Mouse (Mus musculus) liver, adult 2 months (tissue): ENCODE measurements around the gene Mitf. TPM values are rescaled to one million over a fixed set of nuclear protein-coding genes. Genes with fewer than 3 reads are reported as not detected.
A peak's percentile ranks its signal among the peaks of the same experiment; 100 is the strongest.

Experiments used
- DNase-seq: peaks from one replicate; pipeline ENCODE4 v3.0.0-alpha.2; 2011; ENCODE audit warnings: low read depth, low spot score; ENCODE audit errors: extremely low read depth
- H3K27ac ChIP-seq: fragments of 200-500 bp; replicated peaks from 2 replicates; pipeline ENCODE4 v1.5.1; 2012; ENCODE audit warnings: low read depth, mild to moderate bottlenecking, control low read depth, inconsistent platforms, low read length; ENCODE audit not compliant: insufficient read depth
- H3K27me3 ChIP-seq: fragments of 200-500 bp; 2 replicates; pipeline ENCODE4 v1.6.1; 2012; ENCODE audit warnings: mild to moderate bottlenecking, moderate library complexity, low read length, inconsistent platforms; ENCODE audit not compliant: control insufficient read depth, insufficient read depth
- H3K36me3 ChIP-seq: fragments of 200-500 bp; 2 replicates; pipeline ENCODE4 v1.6.1; 2012; ENCODE audit warnings: low read length, inconsistent platforms; ENCODE audit not compliant: control insufficient read depth, insufficient read depth
- H3K4me1 ChIP-seq: fragments of 200-500 bp; 2 replicates; pipeline ENCODE4 v1.6.1; 2011; ENCODE audit warnings: low read length; ENCODE audit not compliant: control insufficient read depth, insufficient read depth
- H3K4me3 ChIP-seq: fragments of 200-500 bp; 2 replicates; pipeline ENCODE4 v1.5.1; 2011; ENCODE audit warnings: low read depth, mild to moderate bottlenecking, control low read depth, low read length, moderate library complexity; ENCODE audit not compliant: insufficient read depth
- H3K79me2 ChIP-seq: fragments of 200-500 bp; 2 replicates; pipeline ENCODE4 v1.6.1; 2012; ENCODE audit warnings: inconsistent platforms, mild to moderate bottlenecking, low read length, moderate library complexity; ENCODE audit not compliant: control insufficient read depth, insufficient read depth
- H3K9ac ChIP-seq: fragments of 200-500 bp; 2 replicates; pipeline ENCODE4 v1.6.1; 2012; ENCODE audit warnings: low read depth, mild to moderate bottlenecking, control low read depth, inconsistent platforms, low read length
- CTCF ChIP-seq: fragments of 200-500 bp; IDR thresholded peaks from 2 replicates; pipeline ENCODE4 v1.5.1; 2011; ENCODE audit warnings: low read depth, low read length, control low read depth
- POLR2A ChIP-seq: fragments of 200-500 bp; IDR thresholded peaks from 2 replicates; pipeline ENCODE4 v1.6.1; 2011; ENCODE audit warnings: low read length, control low read depth; ENCODE audit not compliant: insufficient read depth; ENCODE audit errors: extremely low read depth
- WGBS: fragments of 180-500 bp; shearing (Covaris S2); methylation state at CpG from one replicate; pipeline ENCODE4 v1.1.7; 2018; 5-methylcytosine and 5-hydroxymethylcytosine counted together
- polyA plus RNA-seq: library from polyadenylated mRNA; depleted of rRNA; stranded (reverse); fragments of >200 nt; gene quantifications from 2 replicates; pipeline ENCODE4 v1.2.3, GENCODE M21; 2012
- total RNA-seq: library from RNA; depleted of rRNA; stranded (reverse); fragments of >200 nt; gene quantifications from 2 replicates; pipeline ENCODE4 v1.2.3, GENCODE M21; 2014

The Mitf gene
- total and polyA plus RNA-seq, 2 experiments, result 1.5 to 2.1 TPM

DNA sequence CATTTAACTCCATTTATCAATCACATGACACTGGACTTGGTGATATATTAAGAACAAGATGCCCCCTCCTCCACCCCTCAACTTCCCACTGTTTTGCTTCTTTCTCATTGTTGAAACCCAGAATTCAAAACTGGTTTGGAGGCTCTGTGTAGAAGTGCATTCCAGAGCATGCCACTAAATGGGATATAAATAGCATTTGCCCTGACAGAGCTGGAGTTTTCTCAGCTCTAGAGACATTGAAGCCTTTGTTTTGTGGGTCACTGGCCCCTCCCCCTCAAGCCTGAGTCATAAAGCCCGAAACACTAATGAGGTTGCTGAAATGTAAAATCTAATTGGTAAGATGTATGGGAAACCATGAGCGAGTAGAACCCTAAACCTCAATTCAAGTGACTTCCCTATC lies 76.6 kb downstream of the Mitf start:
- H3K4me3 ChIP-seq, result no peak overlapping the region
- TF ChIP-seq POLR2A (no peak), CTCF (no peak)
- H3K27ac ChIP-seq, result no peak overlapping the region
- H3K36me3 ChIP-seq, result no peaks in the 10 kb centered on the region
- no peaks in the 10 kb centered on the region for H3K27me3 ChIP-seq
- no peak for DNase-seq
- WGBS, result 89% methylated on average over 2 of the region's 2 CpGs
- H3K79me2 ChIP-seq, result no peaks in the 10 kb centered on the region; the same call in 1 of the 2 replicates
- no peak overlapping the region for H3K9ac ChIP-seq
- peaks cover 16% of the 10 kb centered on the region for H3K4me1 ChIP-seq

GRCm38 (mm10) chr6:97884971-97885370 lies 78.1 kb downstream of the Mitf start:
- Histone ChIP-seq H3K36me3 (no peaks in the 10 kb centered on the region), H3K9ac (no peak overlapping the region), H3K4me1 (peaks cover 18% of the 10 kb centered on the region), H3K4me3 (no peak overlapping the region), H3K27ac (peak overlapping the region; percentile 59), H3K27me3 (no peaks in the 10 kb centered on the region), H3K79me2 (no peaks in the 10 kb centered on the region; the same call in 1 of the 2 replicates)
- no peak for TF ChIP-seq POLR2A
- TF ChIP-seq CTCF, result no peak
- 22% methylated on average over 4 of the region's 4 CpGs for WGBS
- DNase-seq, result peak; percentile 92

GRCm38 (mm10) chr6:97885606-97886005 lies 78.8 kb downstream of the Mitf start:
- Histone ChIP-seq H3K27ac (peak overlapping the region; percentile 59), H3K9ac (no peak overlapping the region), H3K4me3 (no peak overlapping the region), H3K79me2 (no peaks in the 10 kb centered on the region; the same call in 1 of the 2 replicates), H3K27me3 (no peaks in the 10 kb centered on the region), H3K36me3 (no peaks in the 10 kb centered on the region), H3K4me1 (peaks cover 18% of the 10 kb centered on the region)
- WGBS, result 64% methylated on average over 3 of the region's 3 CpGs
- TF ChIP-seq CTCF, result no peak
- no peak for TF ChIP-seq POLR2A
- peak; percentile 89 for DNase-seq

GRCm38 (mm10) chr6:97887893-97888292 lies 81.0 kb downstream of the Mitf start:
- WGBS, result 70% methylated on average over 4 of the region's 4 CpGs
- Histone ChIP-seq H3K27me3 (no peaks in the 10 kb centered on the region), H3K36me3 (no peaks in the 10 kb centered on the region), H3K79me2 (peaks cover 2% of the 10 kb centered on the region; the same call in 1 of the 2 replicates), H3K9ac (no peak overlapping the region), H3K4me1 (peaks cover 18% of the 10 kb centered on the region), H3K4me3 (no peak overlapping the region), H3K27ac (no peak overlapping the region)
- TF ChIP-seq POLR2A (no peak), CTCF (no peak)
- no peak for DNase-seq

DNA sequence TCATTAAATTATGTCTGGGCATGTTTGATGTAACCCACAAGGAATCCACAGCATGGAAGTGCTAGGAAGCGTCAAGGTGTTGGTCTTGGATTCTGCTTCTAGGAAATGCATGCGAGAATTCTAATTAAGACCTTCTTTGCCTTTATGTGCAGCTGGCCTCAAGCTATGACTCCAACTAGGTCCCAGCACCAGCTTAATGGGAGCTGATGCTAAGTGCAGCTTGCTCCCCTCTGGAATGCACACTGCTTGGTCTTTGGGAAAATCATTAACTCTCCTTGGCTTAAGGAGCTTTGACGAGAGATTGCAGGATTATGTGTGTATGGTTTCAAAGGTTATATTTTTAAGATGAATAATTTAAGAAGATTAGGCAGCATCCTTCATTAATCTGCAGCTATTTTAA lies 81.7 kb downstream of the Mitf start:
- peaks cover 2% of the 10 kb centered on the region; the same call in 1 of the 2 replicates for H3K79me2 ChIP-seq
- no peak overlapping the region for H3K4me3 ChIP-seq
- H3K27me3 ChIP-seq, result no peaks in the 10 kb centered on the region
- TF ChIP-seq CTCF (no peak), POLR2A (no peak)
- WGBS, result 78% methylated on average over 3 of the region's 3 CpGs
- H3K36me3 ChIP-seq, result no peaks in the 10 kb centered on the region
- H3K4me1 ChIP-seq, result peaks cover 25% of the 10 kb centered on the region
- no peak overlapping the region for H3K27ac ChIP-seq
- no peak for DNase-seq
- no peak overlapping the region for H3K9ac ChIP-seq

DNA sequence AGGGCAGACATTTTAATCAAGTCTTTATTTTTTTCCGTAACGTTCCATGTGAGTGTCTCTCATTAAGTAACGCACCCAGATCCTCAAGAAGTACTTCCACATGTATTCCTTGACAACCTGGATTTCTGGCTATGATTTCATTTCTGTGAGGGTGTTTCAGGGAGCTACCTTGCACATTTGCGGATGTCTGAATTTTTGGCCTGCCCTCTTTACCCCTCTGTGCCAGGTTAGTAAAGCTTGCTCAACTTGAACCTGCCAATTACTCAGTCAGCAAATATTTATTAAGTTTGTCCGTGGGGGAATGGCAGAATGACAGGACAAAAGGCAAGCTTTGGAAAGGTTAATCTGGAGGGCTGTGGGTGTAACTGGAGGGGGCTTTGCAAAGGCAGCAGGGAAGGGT lies 86.7 kb downstream of the Mitf start:
- DNase-seq, result peak; percentile 84
- Histone ChIP-seq H3K79me2 (peaks cover 2% of the 10 kb centered on the region; the same call in 1 of the 2 replicates), H3K4me1 (peaks cover 11% of the 10 kb centered on the region), H3K27me3 (no peaks in the 10 kb centered on the region), H3K27ac (no peak overlapping the region), H3K9ac (no peak overlapping the region), H3K4me3 (no peak overlapping the region), H3K36me3 (no peaks in the 10 kb centered on the region)
- TF ChIP-seq POLR2A (no peak), CTCF (no peak)
- WGBS, result 49% methylated on average over 5 of the region's 5 CpGs
